Mouse (Mus musculus) small intestine, adult 2 months (tissue): ENCODE measurements at regions not wholly inside any gene's neighbourhood (a gene's known extent, or its start where the extent isn't known, plus 50 kb on each side); places are given as distances from the start of the nearest gene placed in this dataset.

Experiments used
- CTCF ChIP-seq: fragments of 200-500 bp; IDR thresholded peaks from 2 replicates; pipeline ENCODE4 v1.5.1; 2012; ENCODE audit warnings: low read depth, mild to moderate bottlenecking, control low read depth, inconsistent platforms, low read length, moderate library complexity, mixed read lengths; ENCODE audit not compliant: insufficient replicate concordance, insufficient read length; ENCODE audit errors: extremely low read depth
- POLR2A ChIP-seq: fragments of 200-500 bp; IDR thresholded peaks from 2 replicates; pipeline ENCODE4 v1.6.1; 2012; ENCODE audit warnings: low read depth, mild to moderate bottlenecking, control low read depth, inconsistent platforms, low read length, moderate library complexity

GRCm38 (mm10) chrX:12851684-12852083 lies 89.8 kb upstream of the Med14 start:
- no peak for TF ChIP-seq CTCF
- no peak for TF ChIP-seq POLR2A
